Mouse (Mus musculus) CD4-positive, CD25-positive, alpha-beta regulatory T cell, adult 2 months (primary cell): ENCODE measurements at regions not wholly inside any gene's neighbourhood (a gene's known extent, or its start where the extent isn't known, plus 50 kb on each side); places are given as distances from the start of the nearest gene placed in this dataset.

Source experiments
- DNase-seq: peaks from one replicate; pipeline ENCODE4 v3.0.0-alpha.2; 2012; ENCODE audit warnings: low read depth, low spot score

- no peak for DNase-seq
Observed at GRCm38 (mm10) chr13:110977379-110977778, 277.4 kb upstream of the Actbl2 start.

- no peak for DNase-seq
Observed at GRCm38 (mm10) chr13:110978022-110978421, 276.8 kb upstream of the Actbl2 start.

DNA sequence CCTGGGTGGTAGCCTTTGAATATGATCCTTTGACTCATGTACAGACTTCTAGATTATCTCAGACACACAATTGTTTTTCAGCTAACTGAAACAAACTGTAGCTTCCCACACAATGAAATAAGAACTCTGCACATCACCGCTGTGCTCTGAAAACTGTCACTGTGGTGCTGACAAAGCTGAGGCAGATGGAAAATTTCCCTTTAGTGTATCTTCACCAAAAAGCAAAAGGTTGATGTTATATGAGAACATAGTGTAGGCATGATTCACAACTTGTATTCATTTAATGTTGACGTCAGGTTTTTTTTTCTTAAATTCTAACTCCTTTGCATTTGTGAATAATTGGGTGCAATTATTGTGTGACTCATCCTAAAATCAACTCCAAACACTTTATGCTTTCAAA lies 264.1 kb upstream of the Actbl2 start:
- no peak for DNase-seq

GRCm38 (mm10) chr13:110991121-110991520 lies 263.7 kb upstream of the Actbl2 start:
- DNase-seq: no peak

GRCm38 (mm10) chr13:110994596-110994995 lies 260.2 kb upstream of the Actbl2 start:
- no peak for DNase-seq

GRCm38 (mm10) chr13:111002670-111003069 lies 252.1 kb upstream of the Actbl2 start:
- DNase-seq: no peak

- no peak for DNase-seq
Observed at GRCm38 (mm10) chr13:111014142-111014541, 240.7 kb upstream of the Actbl2 start.

GRCm38 (mm10) chr13:111030111-111030510 lies 224.7 kb upstream of the Actbl2 start:
- no peak for DNase-seq

DNA sequence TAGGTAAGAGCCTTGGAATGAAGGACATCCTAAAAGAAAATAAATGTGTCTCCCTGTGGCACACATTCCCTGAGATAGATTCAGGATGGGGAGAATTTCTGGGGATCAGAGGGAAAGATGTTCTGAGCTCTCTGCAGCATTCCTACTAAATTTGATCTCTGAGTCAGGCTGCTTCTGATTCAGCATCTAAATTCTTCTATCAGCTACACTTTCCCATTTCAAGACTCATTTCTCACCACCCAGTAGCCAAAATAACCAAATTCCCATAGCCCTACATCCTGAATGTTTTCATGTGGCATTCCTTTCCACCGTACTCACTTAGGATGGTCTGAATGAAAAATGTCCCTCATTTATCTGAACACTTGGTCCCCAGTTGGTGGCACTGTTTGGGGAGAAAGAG lies 223.2 kb upstream of the Actbl2 start:
- DNase-seq: no peak

DNA sequence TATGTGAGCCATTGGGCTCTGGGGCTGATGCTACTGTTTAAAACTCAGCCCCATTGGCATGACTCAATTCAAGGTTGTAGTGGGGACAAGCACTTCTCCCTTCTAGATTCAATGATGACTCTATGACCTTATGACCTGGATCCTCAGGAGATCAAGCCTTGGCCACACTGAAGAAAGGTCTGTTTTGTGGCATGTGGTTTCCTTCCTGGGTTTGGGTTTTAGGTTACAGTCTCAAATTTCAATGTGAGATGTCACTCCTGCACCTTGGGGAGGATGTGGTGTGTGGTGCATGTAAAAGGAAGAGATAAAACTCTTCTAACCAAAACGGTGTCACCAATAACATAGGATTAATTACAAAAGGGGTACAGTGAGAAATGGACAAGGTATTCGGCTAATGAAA lies 211.2 kb upstream of the Actbl2 start:
- no peak for DNase-seq

- DNase-seq: no peak
Observed at GRCm38 (mm10) chr13:111044328-111045002, 210.3 kb upstream of the Actbl2 start.

DNA sequence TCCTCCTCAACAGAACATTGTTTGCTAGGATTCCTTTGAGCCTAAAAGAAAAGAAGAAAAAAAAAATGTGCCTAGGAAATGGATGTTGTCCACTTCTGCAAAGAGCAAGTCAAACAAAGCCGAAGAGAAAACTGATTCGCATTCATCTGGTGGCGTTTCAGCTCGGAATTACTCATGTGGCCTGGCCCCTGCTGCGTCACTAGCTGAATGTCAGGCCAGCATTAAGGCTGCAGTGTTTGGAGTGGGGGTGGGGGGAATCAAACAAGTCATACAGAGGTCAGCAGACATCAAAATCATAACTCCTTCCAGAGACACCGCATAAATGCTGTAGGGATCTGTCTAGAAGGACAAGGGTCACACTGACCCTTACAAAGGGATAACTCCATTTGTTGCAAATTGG lies 204.7 kb upstream of the Actbl2 start:
- no peak for DNase-seq

DNA sequence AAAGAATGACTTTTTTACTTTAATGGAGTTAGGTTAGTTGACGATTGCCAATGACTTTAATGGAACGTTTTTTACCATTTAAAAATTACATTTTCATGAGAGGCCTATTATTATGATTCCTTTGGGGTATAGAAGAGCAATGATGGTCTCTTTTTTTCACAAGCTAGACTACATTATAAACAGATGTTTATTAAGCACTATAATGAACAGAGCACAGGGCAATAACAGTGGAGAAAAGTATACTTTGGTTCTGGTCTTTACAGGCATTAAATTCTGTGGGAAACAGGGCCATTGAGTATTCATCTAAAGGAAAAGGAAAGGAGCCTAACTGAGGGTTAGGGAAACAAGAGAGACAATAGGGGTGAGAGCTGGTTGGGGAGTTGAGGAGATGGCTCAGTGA lies 199.0 kb upstream of the Actbl2 start:
- no peak for DNase-seq

DNA sequence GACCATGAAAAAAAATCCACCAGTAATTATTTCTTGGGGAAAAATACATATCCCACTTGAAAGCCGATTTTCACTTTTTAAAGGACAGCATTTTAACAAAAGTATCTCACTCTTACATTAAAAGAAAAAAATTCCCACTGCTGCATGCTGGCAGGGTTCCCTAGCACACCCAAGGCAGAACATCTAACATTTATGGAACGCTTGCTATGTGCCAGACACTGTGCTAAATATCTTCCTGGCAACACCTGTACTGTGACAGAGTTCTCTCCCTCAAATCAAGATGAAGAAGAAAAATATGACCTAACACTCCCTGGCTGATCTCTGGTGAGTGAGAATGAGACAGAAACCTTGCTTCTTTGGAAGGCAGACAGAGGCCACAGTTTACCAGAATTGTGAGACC lies 167.1 kb upstream of the Actbl2 start:
- no peak for DNase-seq

GRCm38 (mm10) chr13:111096071-111096470 lies 158.7 kb upstream of the Actbl2 start:
- DNase-seq: no peak

DNA sequence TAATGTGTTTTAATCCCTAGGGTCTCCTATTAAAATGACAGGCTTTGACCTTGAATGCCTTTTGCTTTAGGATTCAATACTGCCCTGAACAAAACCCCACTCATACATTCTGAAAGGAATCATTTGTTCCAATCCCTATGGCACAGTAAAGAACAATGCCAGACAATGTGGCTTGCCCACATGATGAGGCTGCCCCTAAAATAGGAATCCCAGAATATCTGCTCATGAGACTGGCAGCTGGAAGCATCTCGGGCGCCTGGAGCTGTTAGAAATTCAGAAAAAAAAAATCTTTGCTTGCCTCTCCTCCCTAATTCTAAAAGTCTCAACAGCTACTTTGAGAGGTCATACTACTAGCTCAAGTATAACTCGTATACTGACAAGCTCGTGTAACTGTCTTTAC lies 157.5 kb upstream of the Actbl2 start:
- no peak for DNase-seq

DNA sequence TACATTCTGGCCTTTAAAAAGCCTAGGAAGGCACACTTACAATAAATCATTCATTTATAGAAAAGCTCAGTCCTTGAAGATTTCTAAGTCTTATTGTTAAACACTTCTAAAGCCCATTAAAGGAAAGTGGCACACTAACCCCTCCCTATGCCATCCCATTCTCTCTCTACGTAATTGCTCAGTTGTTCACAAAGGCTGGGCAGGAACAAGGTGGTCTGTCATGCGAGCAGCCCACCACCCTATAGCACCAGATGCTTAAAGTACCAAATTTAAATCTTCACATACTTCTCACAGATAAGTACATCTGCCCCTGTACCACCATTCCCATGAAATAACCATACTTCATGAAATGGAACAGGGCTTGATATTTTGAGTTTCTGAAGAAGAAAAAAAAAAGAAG lies 156.1 kb upstream of the Actbl2 start:
- no peak for DNase-seq

DNA sequence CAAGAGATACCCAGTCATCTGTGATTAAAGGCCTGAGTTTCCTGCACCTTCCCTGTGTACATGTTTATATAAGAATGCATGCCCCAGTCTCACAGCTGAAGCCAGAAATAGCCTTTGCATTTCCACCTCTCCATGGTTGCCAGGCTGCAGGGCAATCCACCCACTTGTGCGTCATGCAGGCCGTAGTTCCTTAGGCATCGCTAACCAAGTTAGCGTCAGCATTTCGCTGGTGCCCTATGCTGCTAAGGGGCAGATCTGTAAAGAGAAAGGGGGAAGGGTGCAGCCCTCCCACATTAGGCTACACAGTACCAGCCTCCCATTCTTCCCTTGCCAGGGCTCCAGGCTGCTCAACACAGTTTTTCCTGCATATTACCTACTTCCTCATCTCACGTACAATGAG lies 155.6 kb upstream of the Actbl2 start:
- no peak for DNase-seq

GRCm38 (mm10) chr13:111100448-111100847 lies 154.4 kb upstream of the Actbl2 start:
- peak; percentile 16 for DNase-seq

GRCm38 (mm10) chr13:111104567-111105219 lies 150.1 kb upstream of the Actbl2 start:
- no peak for DNase-seq

- DNase-seq: no peak
Observed at GRCm38 (mm10) chr13:111131108-111131507, 123.7 kb upstream of the Actbl2 start.

DNA sequence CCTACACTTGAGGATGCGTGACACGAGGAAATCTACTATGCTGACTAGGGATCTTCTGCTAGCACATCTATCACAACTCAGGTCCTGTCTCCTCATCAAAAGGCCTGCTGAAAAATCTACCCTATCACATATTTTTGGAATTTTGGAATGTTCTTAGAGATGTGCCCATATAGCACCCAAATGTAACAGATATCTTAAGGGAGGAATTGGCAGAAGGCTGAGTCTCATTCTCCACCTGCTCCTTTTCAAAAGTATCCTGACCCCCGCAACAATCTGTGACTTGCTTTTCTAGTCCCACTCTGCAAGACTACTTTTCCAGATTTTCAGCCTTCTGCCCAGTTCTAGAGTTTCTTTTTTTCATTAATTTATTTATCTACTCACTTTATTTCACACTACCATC lies 118.4 kb upstream of the Actbl2 start:
- DNase-seq: no peak

GRCm38 (mm10) chr13:111142757-111143420 lies 111.9 kb upstream of the Actbl2 start:
- DNase-seq: no peak
